Mouse (Mus musculus) monocyte, adult 5-6 weeks (primary cell): ENCODE results near the gene Ccdc107. TPM values are rescaled to one million over a fixed set of nuclear protein-coding genes. Genes with fewer than 3 reads are reported as not detected.

ENCODE experiments used
- total RNA-seq: library from RNA; stranded (forward); fragments of 200-1000, 200-491, 200-594 nt; gene quantifications from 3 replicates; pipeline ENCODE4 v1.2.3, GENCODE M21; 2017

Ccdc107 gene
- total RNA-seq, 1 experiment from 2014 or later = 29.3 TPM

Other genes with a start within 250 kb of the Ccdc107 start
- 0.19 to 0.95 TPM (median 0.53 TPM) in 3 replicates for gene Atp8b5, start 225.7 kb upstream of the Ccdc107 start, total RNA-seq
- gene Rusc2, start 110.9 kb upstream of the Ccdc107 start, total RNA-seq = 0.43 to 7.6 TPM in 2 of 3 replicates, not detected in the other
- gene Fam166b, start 63.8 kb upstream of the Ccdc107 start, total RNA-seq = 1.1 to 2.8 TPM in 2 of 3 replicates, not detected in the other
- 12.8 to 21.7 TPM (median 12.9 TPM) in 3 replicates for gene Tesk1, start 51.0 kb upstream of the Ccdc107 start, total RNA-seq
- gene Cd72, start 38.3 kb upstream of the Ccdc107 start, total RNA-seq = 76.6 to 146 TPM (median 108 TPM) in 3 replicates
- gene Sit1, start 9.2 kb upstream of the Ccdc107 start, total RNA-seq = 0.49 to 5.0 TPM (median 0.64 TPM) in 3 replicates
- gene Arhgef39, start 6.8 kb downstream of the Ccdc107 start, total RNA-seq = 0.97 to 3.4 TPM (median 2.1 TPM) in 3 replicates
- gene Car9, start 14.1 kb downstream of the Ccdc107 start, total RNA-seq = 0.75 to 1.7 TPM (median 1.0 TPM) in 3 replicates
- 4.7 TPM in 1 of 3 replicates, not detected in the others for gene Tpm2, start 30.9 kb downstream of the Ccdc107 start, total RNA-seq
- gene Creb3, start 69.4 kb downstream of the Ccdc107 start, total RNA-seq = 80.3 to 165 TPM (median 108 TPM) in 3 replicates
- gene Tln1, start 69.8 kb downstream of the Ccdc107 start, total RNA-seq = 816 to 935 TPM (median 878 TPM) in 3 replicates
- gene Rgp1, start 85.8 kb downstream of the Ccdc107 start, total RNA-seq = 17.8 to 28.6 TPM (median 28.5 TPM) in 3 replicates
- 9.3 to 22.3 TPM (median 9.7 TPM) in 3 replicates for gene Gba2, start 86.0 kb downstream of the Ccdc107 start, total RNA-seq
- 0.48 TPM in 1 of 3 replicates, not detected in the others for gene Msmp, start 91.6 kb downstream of the Ccdc107 start, total RNA-seq
- 0.19 to 0.38 TPM in 2 of 3 replicates, not detected in the other for gene Npr2, start 139.0 kb downstream of the Ccdc107 start, total RNA-seq
- not detected in 3 replicates for gene Spag8, start 160.7 kb downstream of the Ccdc107 start, total RNA-seq
- gene Hint2, start 163.6 kb downstream of the Ccdc107 start, total RNA-seq = 21.5 to 26.1 TPM (median 25.9 TPM) in 3 replicates
- 0.19 to 0.32 TPM (median 0.19 TPM) in 3 replicates for gene Tmem8b, start 176.1 kb downstream of the Ccdc107 start, total RNA-seq
- gene Fam221b, start 176.2 kb downstream of the Ccdc107 start, total RNA-seq = 0.68 to 1.0 TPM (median 0.96 TPM) in 3 replicates
- 0.53 TPM in 1 of 3 replicates, not detected in the others for gene Olfr70, start 207.9 kb downstream of the Ccdc107 start, total RNA-seq
- not detected in 3 replicates for gene Olfr71, start 217.4 kb downstream of the Ccdc107 start, total RNA-seq
- gene Hrct1, start 234.3 kb downstream of the Ccdc107 start, total RNA-seq = not detected in 3 replicates
- not detected in 3 replicates for gene Spaar, start 237.1 kb downstream of the Ccdc107 start, total RNA-seq